Mouse (Mus musculus) E14TG2a.4 (cell line): ENCODE data around the gene Tmem200c.

ENCODE experiments used
- H3K27me3 ChIP-seq: 2 replicates; pipeline ENCODE4 v1.6.1; 2014; ENCODE audit warnings: low read length, control low read depth; ENCODE audit not compliant: insufficient read depth
- H3K36me3 ChIP-seq: 2 replicates; pipeline ENCODE4 v1.6.1; 2014; ENCODE audit warnings: low read length, control low read depth; ENCODE audit not compliant: insufficient read depth
- H3K4me1 ChIP-seq: replicated peaks from 2 replicates; pipeline ENCODE4 v1.6.1; 2014; ENCODE audit warnings: low read depth, low read length, control low read depth
- H3K4me3 ChIP-seq: replicated peaks from 2 replicates; pipeline ENCODE4 v1.5.1; 2014; ENCODE audit warnings: mild to moderate bottlenecking, low read length
- H3K9me3 ChIP-seq: 2 replicates; pipeline ENCODE4 v1.6.1; 2014; ENCODE audit warnings: low read length, control low read depth
- CTCF ChIP-seq: conservative IDR thresholded peaks from 2 replicates; pipeline ENCODE4 v1.5.1; 2014; ENCODE audit warnings: low read length
- NANOG ChIP-seq: IDR thresholded peaks from 2 replicates; pipeline ENCODE4 v1.6.1; 2014; ENCODE audit warnings: borderline replicate concordance, low read length, mixed read lengths
- POU5F1 ChIP-seq: IDR thresholded peaks from 2 replicates; pipeline ENCODE4 v1.6.1; 2014; ENCODE audit warnings: low read length, borderline replicate concordance

Tmem200c gene

DNA sequence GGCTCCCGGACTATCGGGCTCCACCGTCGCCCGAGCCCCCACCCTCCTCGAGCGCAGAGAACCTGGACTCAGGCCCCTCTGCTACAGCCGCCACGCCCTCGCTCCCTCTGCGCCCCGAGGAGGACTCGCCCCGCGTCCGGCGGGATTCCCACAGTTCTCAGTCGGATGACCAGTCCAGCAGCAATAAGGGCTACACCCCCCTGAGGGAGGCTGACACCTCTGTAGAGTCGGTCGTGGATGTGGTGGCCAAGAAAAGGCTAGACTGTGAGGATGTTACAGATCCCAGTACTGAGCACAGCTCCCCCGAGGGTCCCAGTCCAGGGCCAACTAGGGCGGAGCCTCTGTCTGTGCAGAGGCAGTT is 15.4 kb downstream of the Tmem200c start:
- no peaks in the 10 kb centered on the region for H3K36me3 ChIP-seq
- peaks cover 17% of the 10 kb centered on the region for H3K4me1 ChIP-seq
- H3K27me3 ChIP-seq = peaks cover 76% of the 10 kb centered on the region
- no peaks in the 10 kb centered on the region for H3K9me3 ChIP-seq
- H3K4me3 ChIP-seq = peak overlapping the region; percentile 78
- no peak for TF ChIP-seq CTCF
- TF ChIP-seq POU5F1 = no peak
- no peak for TF ChIP-seq NANOG

DNA sequence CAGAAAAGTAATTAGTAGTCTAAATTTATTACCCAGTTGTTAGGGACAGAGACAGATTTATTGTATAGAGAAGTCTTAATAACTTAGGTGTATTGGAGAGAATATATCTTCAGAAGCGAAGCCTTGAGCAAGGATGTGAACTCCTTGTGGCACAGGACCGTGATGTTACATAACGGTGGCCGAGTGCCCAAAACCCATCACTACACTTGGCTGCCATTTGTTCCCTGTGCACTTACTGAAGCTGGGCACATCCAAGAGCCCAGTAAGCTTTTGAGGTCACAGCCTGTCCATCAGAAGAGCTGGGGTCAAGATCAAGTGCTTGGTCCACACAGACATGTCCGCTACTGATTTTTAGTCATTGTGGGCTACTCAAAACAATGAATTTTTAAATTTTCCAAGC is 19.5 kb downstream of the Tmem200c start:
- TF ChIP-seq CTCF (no peak), POU5F1 (no peak), NANOG (no peak)

DNA sequence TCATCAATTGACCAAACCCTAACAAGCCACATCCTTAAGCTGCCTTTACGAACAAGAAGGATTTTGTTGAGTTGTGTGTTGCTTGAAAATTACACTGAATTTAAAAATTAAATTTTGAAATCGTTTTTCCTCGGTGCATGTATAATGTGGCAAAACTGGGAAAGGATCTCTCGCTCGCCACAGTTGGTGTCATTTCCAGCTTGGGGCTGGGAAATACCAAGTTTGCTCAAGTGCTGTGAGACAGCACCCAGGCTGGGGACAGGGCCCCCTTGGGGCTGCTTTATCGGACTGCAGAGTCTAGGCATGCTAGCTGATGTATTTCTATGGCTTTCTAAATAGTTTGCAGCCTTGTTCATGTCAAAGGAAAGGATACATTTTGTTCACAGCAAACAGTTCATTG is 22.3 kb downstream of the Tmem200c start:
- TF ChIP-seq POU5F1 = no peak
- no peaks in the 10 kb centered on the region for H3K4me1 ChIP-seq
- H3K9me3 ChIP-seq = no peaks in the 10 kb centered on the region
- H3K27me3 ChIP-seq = peaks cover 17% of the 10 kb centered on the region
- no peak overlapping the region for H3K4me3 ChIP-seq
- H3K36me3 ChIP-seq = no peaks in the 10 kb centered on the region

More for the DNA sequence above, 19.5 kb downstream of the Tmem200c start:
- Histone ChIP-seq H3K36me3 (no peaks in the 10 kb centered on the region), H3K27me3 (peaks cover 39% of the 10 kb centered on the region), H3K9me3 (no peaks in the 10 kb centered on the region), H3K4me1 (peaks cover 3% of the 10 kb centered on the region; the same call in 1 of the 2 replicates), H3K4me3 (no peak overlapping the region)

DNA sequence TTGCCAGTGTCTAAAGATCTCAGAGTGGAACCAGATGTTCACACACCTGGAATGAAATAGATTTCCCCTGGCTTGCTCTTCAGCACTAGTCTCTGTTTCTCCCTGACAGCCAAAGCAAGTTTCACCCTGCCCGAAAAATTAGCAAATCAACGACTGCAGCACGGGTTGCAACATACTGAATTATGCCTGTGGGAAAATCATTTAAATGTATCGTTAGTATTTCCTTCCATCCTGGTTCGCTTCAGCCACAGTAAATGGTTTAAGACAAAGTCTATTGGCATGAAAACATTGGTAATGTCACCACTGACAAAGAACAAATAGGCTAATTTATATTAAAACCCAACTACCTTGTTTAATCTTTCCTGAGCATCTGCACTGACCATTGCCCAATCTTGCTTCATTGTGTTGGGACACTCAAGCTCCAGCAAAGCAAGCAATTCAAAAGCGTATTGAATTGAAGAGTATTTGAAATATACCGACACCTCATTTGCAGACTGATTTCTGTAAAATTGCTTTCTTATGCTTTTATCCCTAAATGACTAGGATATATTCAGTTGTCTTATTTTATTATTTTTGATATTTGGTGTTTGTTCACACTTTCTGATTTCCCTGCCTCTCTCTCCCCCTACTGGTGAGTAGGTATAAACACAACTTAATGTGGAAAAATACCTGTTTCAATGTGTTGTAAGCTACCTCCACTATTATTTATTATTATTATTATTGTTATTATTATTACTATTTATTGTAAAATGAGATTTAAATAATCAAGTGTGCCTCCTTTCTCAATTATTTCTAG is 25.9 kb downstream of the Tmem200c start:
- Histone ChIP-seq H3K36me3 (no peaks in the 10 kb centered on the region), H3K9me3 (no peaks in the 10 kb centered on the region), H3K4me1 (no peaks in the 10 kb centered on the region), H3K27me3 (no peaks in the 10 kb centered on the region), H3K4me3 (no peak overlapping the region)
- TF ChIP-seq CTCF (peak; percentile 29), POU5F1 (no peak), NANOG (no peak)

DNA sequence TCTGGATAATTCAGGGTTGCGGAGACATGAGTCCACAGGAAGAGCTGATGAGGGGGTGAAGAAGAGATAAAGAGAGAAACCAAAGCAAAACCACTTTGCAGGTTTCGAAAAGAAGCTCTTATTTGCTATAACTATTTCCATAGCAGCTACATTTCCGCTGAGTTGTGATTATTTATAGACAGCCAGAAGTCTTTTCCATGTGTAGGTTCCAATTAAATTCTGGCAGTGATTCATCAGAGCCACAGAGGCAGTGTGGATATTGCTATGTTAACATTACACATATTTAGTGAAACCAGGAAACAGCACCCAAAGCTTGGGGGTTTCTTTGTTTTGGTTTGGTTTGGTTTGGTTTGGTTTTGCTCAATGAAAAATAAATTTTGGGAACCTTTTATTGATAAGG is 37.8 kb downstream of the Tmem200c start:
- no peaks in the 10 kb centered on the region for H3K36me3 ChIP-seq
- H3K27me3 ChIP-seq = no peaks in the 10 kb centered on the region
- H3K4me1 ChIP-seq = no peaks in the 10 kb centered on the region
- no peaks in the 10 kb centered on the region for H3K9me3 ChIP-seq
- H3K4me3 ChIP-seq = no peak overlapping the region
- TF ChIP-seq NANOG = no peak
- no peak for TF ChIP-seq CTCF
- no peak for TF ChIP-seq POU5F1

DNA sequence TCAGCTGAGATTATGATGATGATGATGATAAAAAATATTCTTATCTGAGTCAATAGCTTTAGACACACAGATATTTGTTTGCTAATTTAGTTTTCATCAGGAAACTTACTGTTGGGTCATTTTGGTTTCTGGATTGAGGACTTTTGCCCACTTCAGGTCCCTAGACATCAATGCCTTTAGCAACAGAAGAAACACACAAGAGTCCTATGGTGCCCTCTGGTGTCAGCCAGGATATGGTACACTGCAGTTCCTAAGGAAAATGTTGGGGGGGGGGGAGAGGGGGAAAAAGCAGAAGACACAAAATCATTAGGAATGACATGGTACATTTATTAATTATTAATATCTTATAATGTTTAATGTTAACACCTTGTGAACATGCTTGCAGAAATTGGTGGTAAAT is 42.0 kb downstream of the Tmem200c start:
- H3K27me3 ChIP-seq = no peaks in the 10 kb centered on the region
- H3K9me3 ChIP-seq = no peaks in the 10 kb centered on the region
- no peak overlapping the region for H3K4me3 ChIP-seq
- H3K4me1 ChIP-seq = no peaks in the 10 kb centered on the region
- no peaks in the 10 kb centered on the region for H3K36me3 ChIP-seq
- no peak for TF ChIP-seq NANOG
- no peak; the same call in 1 of the 2 replicates for TF ChIP-seq CTCF
- no peak for TF ChIP-seq POU5F1

DNA sequence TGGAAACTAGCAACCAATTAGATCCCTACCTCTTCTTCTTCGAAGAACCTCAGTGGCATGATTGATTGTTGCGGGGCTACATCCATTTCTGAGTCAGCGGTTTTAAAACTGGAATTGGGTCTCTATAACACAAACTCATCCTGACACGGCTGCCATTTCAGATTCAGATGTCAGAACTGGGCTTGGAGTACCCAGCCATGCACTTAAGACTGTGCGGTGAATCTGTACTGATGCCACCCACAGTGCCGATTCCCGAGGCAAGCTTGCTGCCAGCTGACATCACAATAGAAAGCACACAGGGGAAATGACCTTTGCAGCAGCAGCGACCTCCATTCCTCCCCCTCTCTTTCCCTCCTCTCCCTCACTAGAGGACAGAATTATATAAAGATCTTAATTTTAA is 47.6 kb downstream of the Tmem200c start:
- Histone ChIP-seq H3K27me3 (no peaks in the 10 kb centered on the region), H3K4me3 (no peak overlapping the region), H3K9me3 (no peaks in the 10 kb centered on the region), H3K36me3 (no peaks in the 10 kb centered on the region), H3K4me1 (no peaks in the 10 kb centered on the region)
- no peak for TF ChIP-seq POU5F1
- no peak for TF ChIP-seq NANOG
- no peak for TF ChIP-seq CTCF

DNA sequence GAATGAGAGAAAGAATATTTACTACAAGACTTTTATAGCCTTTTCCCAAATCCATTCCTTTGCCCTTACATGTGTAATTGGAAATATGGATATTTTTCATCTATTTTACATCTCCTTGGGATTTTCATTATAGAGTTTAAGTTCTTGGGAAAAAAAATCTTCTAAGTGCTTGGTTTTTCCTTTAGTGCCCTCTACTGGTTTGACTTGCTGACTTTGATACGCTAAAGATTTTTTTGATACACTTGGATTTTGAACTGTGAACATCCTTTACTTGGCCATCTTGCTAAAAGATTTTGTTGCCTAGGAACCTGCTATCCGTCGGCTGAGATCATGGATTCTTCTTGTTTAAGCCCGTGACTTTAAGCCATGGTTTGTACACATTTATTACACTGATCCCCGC is 48.8 kb downstream of the Tmem200c start:
- no peaks in the 10 kb centered on the region for H3K36me3 ChIP-seq
- no peak; the same call in 1 of the 2 replicates for TF ChIP-seq CTCF
- TF ChIP-seq NANOG = no peak
- no peak for TF ChIP-seq POU5F1
- no peaks in the 10 kb centered on the region for H3K4me1 ChIP-seq
- H3K9me3 ChIP-seq = peaks cover 6% of the 10 kb centered on the region; the same call in 1 of the 2 replicates
- no peaks in the 10 kb centered on the region; the same call in 1 of the 2 replicates for H3K27me3 ChIP-seq
- no peak overlapping the region for H3K4me3 ChIP-seq
